Mouse (Mus musculus): ENCODE data around the gene Cfap36. TPM values are rescaled to one million over a fixed set of nuclear protein-coding genes. Genes with fewer than 3 reads are reported as not detected.
A peak's percentile ranks its signal among the peaks of the same experiment; 100 is the strongest.

Gene Cfap36
- polyA plus RNA-seq, 1 experiment from 2014 or later = 70.4 TPM

DNA sequence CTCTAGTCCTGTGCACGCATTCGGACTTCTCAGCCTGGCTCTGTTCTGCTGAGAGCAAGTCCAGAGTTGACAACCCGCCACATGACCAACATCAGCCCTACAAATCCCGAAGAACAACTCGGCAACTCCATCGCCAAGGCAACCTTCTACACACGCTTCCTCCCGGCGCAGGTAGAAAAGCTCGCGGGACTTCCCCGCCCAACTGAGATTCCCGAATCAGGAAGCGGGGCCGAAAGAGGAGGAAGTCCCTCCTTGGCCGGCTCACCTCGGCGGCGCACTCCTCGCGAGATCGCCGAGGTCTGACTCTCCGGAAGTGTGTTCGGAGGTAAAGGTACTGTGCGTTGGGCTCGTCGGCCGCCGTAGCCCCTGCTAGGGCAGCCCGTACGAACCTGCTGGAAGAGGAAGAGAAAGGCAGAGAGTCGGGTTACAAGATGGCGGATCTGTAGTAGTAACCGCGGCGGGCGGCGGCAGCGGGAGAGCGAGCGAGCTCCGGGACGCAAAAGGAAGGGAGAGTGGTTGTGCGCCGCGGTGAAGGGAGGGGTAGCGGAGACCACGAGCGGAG, 74.6 kb downstream of the Cfap36 start, which contains the start of gene Ppp4r3b:
Gene Ppp4r3b (plus strand): TSS at position 328 of the 562 bp plus-strand sequence.
- DNase-seq (ENCODE audit: low spot score, missing footprints) (peak; percentile 98), ATAC-seq (ENCODE audit: low FRiP score) (peak; percentile 97)
- WGBS = under 1% methylated on average over 50 of the region's 50 CpGs
- Histone ChIP-seq H3K9me3 (ENCODE audit: control insufficient read depth, low read length) (no peaks in the 10 kb centered on the region), H3K4me3 (ENCODE audit: low read depth, low read length) (peak within 1 kb of the TSS; percentile 89), H3K9ac (ENCODE audit: low read length) (peak within 1 kb of the TSS; percentile 99), H3K4me1 (ENCODE audit: control insufficient read depth, insufficient read depth, low read length) (peaks cover 14% of the 10 kb centered on the region), H3K27me3 (ENCODE audit: control insufficient read depth, insufficient read depth, low read length) (no peaks in the 10 kb centered on the region), H3K27ac (ENCODE audit: low read depth, low read length) (peak within 1 kb of the TSS; percentile 93), H3K36me3 (ENCODE audit: control insufficient read depth, insufficient read depth, low read length) (no peaks in the 10 kb centered on the region), H3K4me2 (peak within 1 kb of the TSS; percentile 91)

DNA sequence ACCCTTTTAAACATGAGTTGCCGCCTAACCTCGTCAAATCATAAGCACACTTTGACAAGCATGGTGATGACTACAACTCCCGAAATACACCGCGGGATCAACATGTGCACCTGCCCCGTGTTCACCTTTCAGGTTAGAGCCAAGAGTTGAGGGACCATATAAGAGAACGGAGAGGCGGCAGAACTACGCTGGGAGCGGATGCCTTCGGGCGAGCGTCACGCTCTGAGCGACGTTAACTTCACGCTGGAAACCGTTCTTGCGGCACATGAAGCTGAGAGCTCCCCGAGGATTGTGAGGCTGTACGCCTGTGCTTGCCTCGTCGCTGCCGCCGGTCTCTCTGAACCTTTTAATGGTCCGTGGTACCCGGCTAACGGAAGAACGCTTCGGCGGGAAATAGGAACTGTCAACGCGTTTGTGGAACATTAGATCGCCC, 75.2 kb downstream of the Cfap36 start:
- peak overlapping the region; percentile 89 for H3K4me3 ChIP-seq (ENCODE audit: low read depth, low read length)

More for the DNA sequence above, 75.2 kb downstream of the Cfap36 start:
- H3K4me2 ChIP-seq = peak overlapping the region; percentile 91
- ATAC-seq (ENCODE audit: low FRiP score) (peak; percentile 5), DNase-seq (ENCODE audit: low spot score, missing footprints) (no peak)
- peak overlapping the region; percentile 59 for H3K27ac ChIP-seq (ENCODE audit: low read depth, low read length)
- H3K9ac ChIP-seq (ENCODE audit: low read length) = peak overlapping the region; percentile 99
- no peaks in the 10 kb centered on the region for H3K27me3 ChIP-seq (ENCODE audit: control insufficient read depth, insufficient read depth, low read length)
- no peaks in the 10 kb centered on the region for H3K9me3 ChIP-seq (ENCODE audit: control insufficient read depth, low read length)
- no peaks in the 10 kb centered on the region for H3K36me3 ChIP-seq (ENCODE audit: control insufficient read depth, insufficient read depth, low read length)
- peaks cover 14% of the 10 kb centered on the region for H3K4me1 ChIP-seq (ENCODE audit: control insufficient read depth, insufficient read depth, low read length)
- under 1% methylated on average over 34 of the region's 34 CpGs for WGBS

Other genes with a start within 250 kb of the Cfap36 start
- gene Pnpt1, start 116.7 kb downstream of the Cfap36 start, polyA plus RNA-seq (2014; fragmentation: Nextera tagmentation; extraction: Ambion mirVana) = 38.3 and 48.3 TPM in 2 replicates
- 105 and 115 TPM in 2 replicates for gene Ppp4r3b, start 74.5 kb downstream of the Cfap36 start, polyA plus RNA-seq (2014; fragmentation: Nextera tagmentation; extraction: Ambion mirVana)
- gene Ccdc88a, start 126.2 kb upstream of the Cfap36 start, polyA plus RNA-seq (2014; fragmentation: Nextera tagmentation; extraction: Ambion mirVana) = 52.8 and 52.9 TPM in 2 replicates

Data from midbrain, embryonic 11.5 days (tissue).